Mouse (Mus musculus) layer of hippocampus, adult 2 months (tissue): ENCODE results near the gene Disp3. TPM values are rescaled to one million over a fixed set of nuclear protein-coding genes. Genes with fewer than 3 reads are reported as not detected.

Source experiments
- DNase-seq, 2 experiments: peaks; one replicate each; pipeline ENCODE4 v3.0.0; 2022; ENCODE audit warnings: low spot score in 2 of 2
- H3K27ac ChIP-seq: fragments of 200-600 bp; 2 replicates; pipeline ENCODE4 v1.8.1; 2022
- H3K4me3 ChIP-seq: fragments of 200-600 bp; 2 replicates; pipeline ENCODE4 v1.8.1; 2022; ENCODE audit warnings: mild to moderate bottlenecking
- CTCF ChIP-seq: fragments of 200-600 bp; conservative IDR thresholded peaks from 2 replicates; pipeline ENCODE4 v1.8.1; 2022; ENCODE audit warnings: antibody characterized with exemption, mild to moderate bottlenecking, moderate library complexity
- long read RNA-seq, 2 experiments: library from polyadenylated mRNA; stranded (forward); transcript quantifications; one replicate each; pipeline ENCODE4 v2.0.0; 2021; ENCODE audit warnings: borderline mapping rate in 2 of 2
- total RNA-seq, 2 experiments: library from RNA; stranded (reverse); gene quantifications; 2 replicates each; pipeline ENCODE4 v1.2.3; 2021

Gene Disp3
- 10 to 100 TPM; 38.9 to 40.7 TPM for total RNA-seq
- long read RNA-seq, experiment 1, full-length matches to known transcripts: 25 of 47 reads
- long read RNA-seq, experiment 1, partial matches to known transcripts: 8 of 47 reads
- long read RNA-seq, experiment 1, other reads (novel, unspliced or antisense): 14 of 47 reads
- long read RNA-seq, experiment 2, full-length matches to known transcripts: 37 of 80 reads
- long read RNA-seq, experiment 2, partial matches to known transcripts: 13 of 80 reads
- long read RNA-seq, experiment 2, other reads (novel, unspliced or antisense): 30 of 80 reads

DNA sequence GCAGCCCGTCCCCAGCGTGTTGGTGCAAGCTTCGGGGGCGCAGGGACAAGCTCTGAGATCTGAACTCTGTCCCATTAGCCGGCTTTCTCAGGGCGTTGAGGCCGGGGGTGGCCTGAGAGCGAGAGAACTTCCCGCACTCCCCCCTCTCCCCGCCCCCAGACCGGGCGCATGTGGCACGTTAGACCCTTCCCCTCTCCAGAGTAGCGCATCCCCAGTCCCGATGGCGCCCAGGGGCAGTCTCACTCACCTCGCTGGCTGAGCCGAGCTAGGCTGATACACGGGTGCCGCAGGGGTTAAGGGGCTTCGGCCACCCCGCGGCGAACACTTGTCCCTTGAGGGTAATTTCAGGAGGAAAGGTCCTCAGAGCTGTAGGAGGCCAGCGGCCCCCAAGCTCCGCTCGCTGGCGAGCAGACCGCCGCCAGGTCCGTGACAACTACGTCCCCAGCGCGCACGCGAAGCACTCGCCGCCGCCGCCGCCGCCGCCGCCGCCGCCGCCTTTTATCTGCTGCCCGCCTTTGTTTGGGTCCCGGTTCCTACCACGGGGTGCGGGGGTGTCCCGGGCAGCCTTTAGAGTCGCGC, at the start of gene Disp3:
TSS of gene Disp3 (minus strand) at position 490 of the 579 bp plus-strand sequence.
- H3K4me3 ChIP-seq: peak within 1 kb of the TSS; percentile 75
- DNase-seq: no peak
- peak within 1 kb of the TSS; percentile 94 for H3K27ac ChIP-seq
- no peak for TF ChIP-seq CTCF

DNA sequence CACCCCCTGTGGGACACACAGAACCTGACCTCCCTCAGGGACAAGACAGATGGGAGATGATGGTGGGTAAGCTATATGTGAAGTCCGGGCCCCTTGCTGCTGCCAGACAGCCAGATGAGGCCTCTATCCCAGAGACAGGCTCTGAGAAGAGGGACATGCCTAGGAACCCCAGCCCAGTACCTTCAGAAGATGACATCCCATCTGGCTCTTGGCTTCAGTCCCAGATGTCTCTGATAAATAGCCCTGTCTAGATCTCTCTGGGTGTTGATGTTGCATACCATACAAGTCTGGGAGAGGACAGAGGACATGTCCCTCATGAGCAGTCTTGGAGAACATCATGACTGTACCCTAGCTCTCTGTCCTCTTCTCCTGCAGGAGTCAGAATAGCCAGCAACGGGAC, 42.5 kb upstream of the Disp3 start:
- no peak for TF ChIP-seq CTCF
- H3K27ac ChIP-seq: no peak overlapping the region
- no peak overlapping the region for H3K4me3 ChIP-seq
- no peak for DNase-seq

DNA sequence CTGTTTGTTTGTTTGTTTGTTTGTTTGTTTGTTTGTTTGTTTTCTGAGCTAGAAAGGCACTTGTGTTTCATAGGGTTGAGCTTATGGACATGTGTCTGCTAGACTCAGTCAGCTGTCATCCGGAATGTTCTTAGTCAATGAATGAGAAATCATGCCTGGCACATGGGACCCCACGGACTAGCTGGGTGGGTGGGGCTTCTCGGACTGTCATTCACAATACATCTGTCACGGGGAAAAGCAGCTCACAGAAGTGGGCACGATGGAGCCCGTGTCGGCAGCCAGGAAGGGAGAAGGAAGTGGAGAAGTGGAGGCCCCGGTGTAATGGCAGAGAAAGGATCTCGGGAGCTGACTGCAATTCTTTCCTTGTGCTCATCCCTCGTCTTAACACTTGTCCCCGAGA, 41.7 kb upstream of the Disp3 start:
- no peak for TF ChIP-seq CTCF
- Histone ChIP-seq H3K27ac (no peak overlapping the region), H3K4me3 (no peak overlapping the region)
- DNase-seq: no peak

GRCm38 (mm10) chr4:148328237-148328636, 40.5 kb upstream of the Disp3 start:
- Histone ChIP-seq H3K27ac (no peak overlapping the region), H3K4me3 (no peak overlapping the region)
- DNase-seq: no peak
- TF ChIP-seq CTCF: no peak

DNA sequence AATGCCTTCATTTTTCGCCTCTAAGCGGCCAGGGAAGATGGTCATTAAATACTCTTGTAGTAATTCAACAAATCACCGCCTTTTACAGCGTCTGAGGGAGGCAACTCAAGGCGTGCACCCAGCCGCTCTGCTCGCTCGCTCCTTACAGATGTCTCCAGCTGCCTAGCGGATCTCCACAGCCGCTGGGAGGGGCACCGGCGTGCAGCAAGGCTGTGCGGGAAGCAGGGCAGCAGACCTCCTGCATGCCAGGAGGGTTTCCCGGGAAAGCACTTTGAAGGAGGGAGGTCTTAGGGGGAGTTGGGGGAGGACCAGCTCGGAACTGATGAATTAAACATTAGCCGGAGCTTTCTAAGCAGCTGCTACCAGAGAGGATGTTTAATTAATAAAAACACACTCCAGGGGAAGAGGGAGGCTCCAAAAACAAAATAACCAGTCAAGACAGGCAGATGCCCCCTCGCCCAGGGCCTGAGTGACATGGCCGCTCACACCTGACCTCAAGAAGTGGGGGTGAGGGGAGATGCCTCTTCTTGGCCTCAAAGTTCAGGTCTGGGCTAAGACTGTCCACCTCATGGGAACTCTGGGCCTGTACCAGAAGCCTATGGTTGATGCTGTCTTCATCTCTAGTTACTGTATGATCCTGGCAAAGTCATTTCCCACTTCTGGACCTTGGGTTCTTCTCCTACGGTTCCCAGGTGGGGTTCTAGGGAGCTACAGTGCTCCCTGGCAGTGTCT, 39.7 kb upstream of the Disp3 start:
- Histone ChIP-seq H3K27ac (no peak overlapping the region), H3K4me3 (no peak overlapping the region)
- peak; percentile 19 to 29 for DNase-seq
- TF ChIP-seq CTCF: no peak

GRCm38 (mm10) chr4:148326791-148327190, 39.0 kb upstream of the Disp3 start:
- no peak for TF ChIP-seq CTCF
- Histone ChIP-seq H3K4me3 (no peak overlapping the region), H3K27ac (no peak overlapping the region)
- DNase-seq: no peak

- Histone ChIP-seq H3K4me3 (no peak overlapping the region), H3K27ac (no peak overlapping the region)
- DNase-seq: no peak
- TF ChIP-seq CTCF: no peak
Observed at GRCm38 (mm10) chr4:148325951-148326350, 38.2 kb upstream of the Disp3 start.

GRCm38 (mm10) chr4:148325057-148325456, 37.3 kb upstream of the Disp3 start:
- Histone ChIP-seq H3K27ac (no peak overlapping the region), H3K4me3 (no peak overlapping the region)
- no peak for TF ChIP-seq CTCF
- DNase-seq: no peak

DNA sequence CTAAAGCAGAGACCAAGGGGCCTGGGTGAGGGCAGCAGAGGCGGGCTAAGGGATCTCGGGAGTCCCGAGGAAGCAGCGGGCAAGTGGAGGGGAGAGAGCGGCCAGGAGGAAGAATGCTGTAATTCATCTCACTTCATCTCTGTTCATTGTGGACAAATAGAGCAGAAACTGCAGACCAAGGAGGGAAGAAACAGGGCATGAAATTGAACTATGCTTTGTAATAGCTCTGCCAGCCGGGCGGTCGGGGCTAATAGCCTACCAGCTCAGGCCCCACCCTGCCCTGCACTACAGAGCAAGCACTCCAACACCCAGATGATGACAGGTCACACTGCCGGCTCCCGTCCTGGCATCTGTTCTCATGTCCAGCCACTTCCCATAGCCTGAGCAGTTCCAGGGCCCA, 34.4 kb upstream of the Disp3 start:
- peak; percentile 40 to 59 for DNase-seq
- H3K27ac ChIP-seq: peak overlapping the region; percentile 65; the same call in 1 of the 2 replicates
- H3K4me3 ChIP-seq: no peak overlapping the region
- no peak for TF ChIP-seq CTCF

DNA sequence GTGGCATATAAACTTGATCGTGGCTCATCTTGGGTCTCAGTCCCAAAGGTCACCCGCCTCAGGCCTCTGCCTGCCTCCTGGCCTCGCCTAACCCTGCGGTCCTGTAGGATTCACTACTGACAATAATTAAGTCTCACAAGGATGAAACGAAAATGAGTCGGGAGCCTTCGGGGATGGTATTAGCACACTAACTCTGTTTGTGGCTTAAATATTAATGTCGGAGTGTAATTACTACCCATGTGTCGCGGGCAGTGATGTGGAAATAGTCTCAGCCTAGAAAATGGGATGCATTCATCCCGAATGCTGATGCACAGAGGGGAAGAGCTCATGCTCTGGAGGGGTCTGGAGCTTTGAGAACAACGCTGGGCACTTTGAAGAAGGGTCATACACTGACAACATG, 31.6 kb upstream of the Disp3 start:
- no peak for DNase-seq
- TF ChIP-seq CTCF: no peak
- Histone ChIP-seq H3K4me3 (no peak overlapping the region), H3K27ac (no peak overlapping the region)

DNA sequence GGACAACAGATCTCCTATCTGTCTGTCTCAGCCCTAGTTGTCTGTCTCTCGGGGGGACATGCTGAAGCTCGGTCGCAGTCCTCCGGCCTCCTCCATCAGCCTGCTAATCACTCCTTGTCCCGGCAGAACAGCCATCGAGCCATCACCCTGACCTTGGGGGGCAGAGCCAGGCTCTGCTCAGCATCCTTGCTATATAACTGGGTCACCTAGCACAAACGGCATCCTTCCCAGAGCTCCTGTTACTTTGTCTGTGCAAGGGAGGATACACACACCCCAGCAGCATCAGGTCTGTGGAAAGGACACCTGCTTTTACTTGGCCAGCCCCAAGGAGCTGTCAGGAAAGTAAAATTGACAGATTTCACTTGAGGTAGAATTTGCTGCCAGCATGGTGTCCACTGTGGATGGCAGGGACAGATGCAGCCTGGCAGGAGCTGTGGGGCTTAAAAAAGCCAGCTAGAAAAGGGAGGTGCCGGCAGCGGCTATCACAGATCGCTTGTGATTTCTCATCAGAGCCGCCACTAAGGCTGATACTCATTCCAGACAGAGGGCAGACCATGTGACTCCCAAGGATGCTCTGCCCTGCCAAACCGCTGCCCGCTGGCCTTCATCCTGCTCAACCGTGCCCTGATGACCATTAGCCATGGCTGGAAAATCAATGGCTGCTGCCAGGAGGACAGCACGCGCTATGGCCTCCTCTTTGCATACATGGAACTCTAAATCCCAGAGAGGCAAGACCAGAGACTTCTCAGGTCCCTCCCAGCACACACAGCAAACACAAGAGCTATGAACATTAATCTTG, 27.8 kb upstream of the Disp3 start:
- Histone ChIP-seq H3K4me3 (no peak overlapping the region), H3K27ac (peak overlapping the region; percentile 85)
- TF ChIP-seq CTCF: no peak
- no peak for DNase-seq

- H3K27ac ChIP-seq: peak overlapping the region; percentile 85
Observed at GRCm38 (mm10) chr4:148314396-148314795, 26.6 kb upstream of the Disp3 start.

GRCm38 (mm10) chr4:148313601-148314000, 25.8 kb upstream of the Disp3 start:
- DNase-seq: no peak
- TF ChIP-seq CTCF: no peak
- H3K27ac ChIP-seq: no peak overlapping the region; the same call in 1 of the 2 replicates
- no peak overlapping the region for H3K4me3 ChIP-seq

More at GRCm38 (mm10) chr4:148314396-148314795, 26.6 kb upstream of the Disp3 start:
- TF ChIP-seq CTCF: no peak
- DNase-seq: peak; percentile 51 to 78
- no peak overlapping the region for H3K4me3 ChIP-seq
